Mouse (Mus musculus) heart, postnatal 4 days (tissue): ENCODE data around the gene Stpg1. TPM values are rescaled to one million over a fixed set of nuclear protein-coding genes. Genes with fewer than 3 reads are reported as not detected.

Experiments used
- DNase-seq: peaks from one replicate; pipeline ENCODE4 v3.0.0; 2021
- total RNA-seq, 2 experiments: library from RNA; stranded (reverse); gene quantifications; 2 replicates each; pipeline ENCODE4 v1.2.3; 2021

Gene Stpg1
- total RNA-seq, 2 experiments from 2014 or later, result not detected

DNA sequence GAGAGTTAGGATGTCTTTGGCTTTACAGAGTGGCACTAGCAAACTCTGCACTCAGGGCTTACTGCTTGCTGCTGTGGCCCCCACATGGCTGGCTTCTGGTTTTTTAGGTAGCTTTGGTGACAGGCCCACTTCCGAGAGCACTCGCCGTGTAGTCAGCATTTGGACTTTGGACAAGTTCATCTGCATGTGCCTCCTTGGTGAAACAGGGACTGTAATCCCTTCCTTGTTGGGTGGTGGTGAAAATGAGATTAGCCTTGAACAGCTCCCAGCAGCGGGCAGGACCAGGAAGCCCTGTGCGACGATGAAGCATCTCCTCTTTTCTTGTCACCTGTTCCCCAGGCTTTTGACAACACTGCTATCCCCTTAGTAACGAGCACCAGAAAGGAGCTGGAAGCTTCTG is 19.3 kb downstream of the Stpg1 start:
- no peak for DNase-seq

DNA sequence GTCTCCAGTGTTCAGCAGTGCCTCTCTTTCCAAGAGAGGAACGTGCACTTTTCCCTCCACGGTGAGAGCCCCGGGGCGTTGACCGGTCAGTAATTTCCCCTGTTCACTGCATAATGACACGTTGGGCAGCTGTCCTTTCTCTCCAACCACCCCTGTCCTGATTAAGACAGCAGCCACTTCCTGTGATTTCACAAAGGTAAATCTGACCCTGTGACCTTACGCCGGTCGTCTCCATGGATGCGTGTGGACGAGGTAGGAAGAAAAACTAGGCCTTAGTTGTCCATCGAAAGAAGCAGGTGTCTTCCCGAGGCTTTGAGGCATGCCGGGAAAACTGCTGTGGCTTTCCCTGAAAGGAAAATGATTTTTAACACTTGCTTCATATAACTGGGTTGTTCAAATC is 20.3 kb downstream of the Stpg1 start:
- DNase-seq, result no peak

DNA sequence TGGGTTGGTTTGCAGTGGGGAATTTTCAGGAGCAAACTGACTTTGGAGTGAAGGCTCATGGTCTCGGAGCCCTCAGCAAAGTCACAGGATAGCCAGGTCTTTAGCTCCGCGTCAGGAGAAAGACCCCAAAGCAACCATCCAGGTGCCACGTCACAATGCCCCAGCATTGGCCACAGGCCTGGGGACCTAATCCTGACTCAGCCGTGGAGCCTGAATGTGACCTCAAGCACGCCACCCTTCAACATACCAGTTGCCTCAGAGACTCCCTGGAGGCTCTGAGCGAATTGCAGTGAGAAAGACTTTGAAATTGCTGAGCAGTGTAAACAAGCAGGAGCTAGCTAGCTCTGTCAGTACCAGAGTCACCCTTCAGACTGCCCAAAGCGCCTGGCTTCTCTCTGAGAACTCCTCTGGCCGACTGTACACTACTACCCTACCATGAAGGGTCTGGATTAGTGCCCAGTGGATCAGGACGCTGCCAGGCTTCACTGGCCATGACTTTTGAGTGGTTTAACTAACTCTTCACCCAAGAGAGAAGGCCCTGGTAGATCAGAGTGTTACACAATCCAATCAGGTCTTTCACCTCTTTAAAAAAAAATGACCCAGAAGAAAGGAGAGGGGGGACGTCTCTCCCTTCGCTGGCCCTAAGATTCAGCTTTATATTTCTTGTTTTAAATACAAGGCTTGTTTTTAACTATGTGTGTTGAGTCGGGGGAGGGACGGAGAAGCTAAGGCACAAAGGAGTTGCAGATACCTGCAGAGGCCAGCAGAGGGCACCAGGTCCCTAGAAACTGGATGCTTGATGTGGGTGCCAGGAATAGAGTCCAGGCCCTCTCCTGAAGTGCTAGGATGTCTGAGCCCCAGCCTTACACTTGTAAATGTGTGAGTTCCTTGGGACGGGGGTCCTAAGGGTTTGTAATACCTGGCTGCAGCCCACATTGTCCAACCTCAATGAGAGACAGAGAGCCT is 22.0 kb downstream of the Stpg1 start:
- peak; percentile 72 for DNase-seq

DNA sequence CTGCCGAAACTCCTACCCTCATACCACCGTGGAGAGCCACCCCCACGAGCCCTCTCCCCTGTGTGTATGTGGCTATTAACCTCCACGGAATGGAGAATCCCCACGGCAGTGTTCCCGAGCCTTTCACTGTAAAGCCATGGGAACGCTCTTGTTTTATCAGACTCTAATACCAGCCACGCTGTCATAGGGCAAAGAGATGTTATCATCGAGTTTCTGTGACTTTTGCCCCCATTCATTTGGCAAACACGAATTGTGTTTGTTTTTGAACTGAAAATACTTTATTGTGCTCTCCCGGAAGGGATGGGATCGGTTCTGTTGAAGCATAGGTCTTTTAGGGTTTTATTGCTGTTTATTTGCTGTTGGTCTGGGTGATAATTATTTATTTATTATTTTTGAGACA is 23.5 kb downstream of the Stpg1 start:
- no peak for DNase-seq

DNA sequence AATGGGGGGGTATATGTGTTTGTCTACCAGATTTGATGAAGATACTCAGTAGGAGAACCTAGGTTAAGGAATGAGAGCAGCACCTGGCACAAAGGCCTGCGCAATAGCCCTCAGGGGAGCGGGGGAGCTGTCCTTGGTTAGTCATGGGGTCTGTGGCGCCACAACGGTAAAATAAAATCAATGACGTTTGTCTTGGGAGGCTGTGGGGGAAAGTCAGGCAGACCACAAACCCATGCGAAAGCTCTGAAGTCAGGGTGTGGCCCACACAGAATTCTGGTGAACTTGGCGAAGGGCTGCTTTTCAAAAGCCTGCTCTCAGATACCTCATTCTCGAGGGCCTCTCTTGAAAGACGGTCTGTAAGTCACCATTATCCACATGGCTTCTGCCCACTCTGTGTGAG is 25.8 kb downstream of the Stpg1 start:
- DNase-seq, result no peak

DNA sequence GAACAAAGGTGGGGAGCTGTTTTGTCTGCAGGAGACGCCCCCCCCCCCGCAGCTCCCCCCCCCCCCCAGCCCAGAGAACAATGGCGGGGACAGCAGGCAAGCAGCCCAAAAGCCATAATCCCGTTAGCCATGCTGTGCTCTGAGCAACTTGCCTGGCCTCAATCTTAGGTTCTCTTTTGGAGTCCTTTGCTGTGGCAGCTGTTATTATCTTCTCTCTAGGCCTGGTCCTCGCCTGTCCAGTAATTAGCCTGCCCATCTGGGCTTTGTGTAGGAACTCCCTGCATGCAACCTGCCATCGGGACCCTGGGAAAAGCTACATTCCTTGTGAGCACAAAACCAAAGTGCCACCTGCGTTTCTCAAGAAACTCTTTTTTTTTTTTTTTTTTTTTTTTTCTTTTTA is 29.3 kb downstream of the Stpg1 start:
- no peak for DNase-seq

DNA sequence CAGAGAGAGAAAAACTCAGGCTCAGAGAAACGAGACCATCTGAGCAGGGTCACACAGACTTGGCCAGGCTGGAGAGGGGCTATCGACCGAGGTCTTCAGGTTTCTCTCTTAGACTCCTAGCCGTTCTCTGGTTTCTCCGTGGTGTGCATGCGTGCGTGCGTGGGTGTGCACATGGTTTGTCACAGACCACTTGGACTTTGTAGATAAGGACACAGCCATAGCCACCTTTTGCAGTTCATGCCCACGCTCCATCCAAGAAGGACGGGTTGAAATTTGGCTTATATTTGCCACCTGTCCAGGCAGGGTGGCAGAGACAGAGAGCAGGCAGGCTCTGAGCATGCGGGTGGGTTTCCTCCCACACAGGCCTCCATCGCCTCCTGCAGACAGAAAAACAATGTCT is 30.5 kb downstream of the Stpg1 start:
- no peak for DNase-seq

DNA sequence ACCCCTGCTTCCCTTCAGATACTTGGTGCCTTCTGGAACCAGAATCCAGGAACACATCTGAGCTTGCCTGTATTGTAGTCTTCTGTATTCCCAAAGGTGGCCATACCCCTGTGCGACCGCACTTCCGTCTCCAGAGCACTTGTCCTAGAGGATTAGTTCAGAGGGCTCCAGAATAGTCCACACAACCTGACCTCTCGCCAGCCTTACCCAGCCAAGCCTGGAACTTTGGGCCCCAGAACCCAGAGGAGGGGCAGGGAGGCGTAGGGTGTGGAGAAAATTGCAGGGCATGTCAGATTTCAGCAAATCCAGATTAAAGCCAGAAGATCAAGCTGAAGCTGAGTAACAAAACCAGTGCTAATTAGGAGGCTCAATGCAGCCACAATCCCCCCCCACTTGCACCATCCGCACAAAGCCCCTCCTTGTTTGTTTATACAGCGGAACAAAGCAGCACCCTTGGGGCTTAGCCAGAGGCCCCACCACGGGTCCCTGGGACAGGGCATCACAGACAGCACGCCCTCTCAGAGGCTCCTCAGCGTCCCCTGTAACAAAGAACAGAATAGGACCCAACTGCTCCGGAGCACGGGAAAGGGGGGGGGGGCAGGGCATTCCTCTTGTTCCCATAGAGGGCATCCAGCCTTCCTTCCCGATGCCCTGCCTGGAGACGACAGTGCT is 31.6 kb downstream of the Stpg1 start:
- DNase-seq, result no peak

DNA sequence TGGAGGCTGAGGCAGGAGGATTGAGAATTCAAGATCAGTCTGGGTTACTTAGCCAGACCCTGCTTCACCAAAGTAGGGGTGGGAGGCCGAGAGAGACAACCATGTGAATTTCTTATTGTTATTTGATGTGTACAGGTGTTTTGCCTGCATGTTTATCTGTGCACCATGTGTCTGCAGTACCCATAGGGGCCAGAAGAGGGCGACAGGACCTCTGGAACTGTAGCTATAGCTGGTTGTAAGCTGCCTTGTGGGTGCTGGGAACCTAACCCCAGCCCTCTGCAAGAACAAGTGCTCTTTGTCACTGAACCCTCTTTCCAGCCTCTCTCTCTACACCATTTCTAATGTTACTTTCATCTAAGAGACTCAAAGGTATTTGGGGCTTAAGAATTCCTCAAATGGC is 35.7 kb downstream of the Stpg1 start:
- no peak for DNase-seq

DNA sequence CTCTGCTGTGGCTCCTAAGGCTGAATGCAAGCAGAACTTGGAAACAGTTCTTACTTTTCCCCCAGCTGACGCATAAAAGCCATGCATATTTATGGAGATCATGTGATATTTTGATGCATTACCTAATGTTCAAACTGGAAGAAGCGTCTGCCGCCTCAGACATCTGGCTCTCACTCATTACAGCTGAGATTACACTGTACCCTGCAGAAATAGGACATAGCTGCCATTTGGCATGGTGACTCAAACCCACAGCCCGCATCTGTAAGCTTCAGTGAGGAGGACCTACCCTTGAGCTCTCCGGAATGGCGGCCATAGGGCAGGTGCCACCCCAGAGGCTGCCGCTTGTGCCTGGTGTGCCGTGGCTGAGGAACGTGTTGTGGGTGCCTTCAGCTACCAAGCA is 36.6 kb downstream of the Stpg1 start:
- DNase-seq, result no peak

DNA sequence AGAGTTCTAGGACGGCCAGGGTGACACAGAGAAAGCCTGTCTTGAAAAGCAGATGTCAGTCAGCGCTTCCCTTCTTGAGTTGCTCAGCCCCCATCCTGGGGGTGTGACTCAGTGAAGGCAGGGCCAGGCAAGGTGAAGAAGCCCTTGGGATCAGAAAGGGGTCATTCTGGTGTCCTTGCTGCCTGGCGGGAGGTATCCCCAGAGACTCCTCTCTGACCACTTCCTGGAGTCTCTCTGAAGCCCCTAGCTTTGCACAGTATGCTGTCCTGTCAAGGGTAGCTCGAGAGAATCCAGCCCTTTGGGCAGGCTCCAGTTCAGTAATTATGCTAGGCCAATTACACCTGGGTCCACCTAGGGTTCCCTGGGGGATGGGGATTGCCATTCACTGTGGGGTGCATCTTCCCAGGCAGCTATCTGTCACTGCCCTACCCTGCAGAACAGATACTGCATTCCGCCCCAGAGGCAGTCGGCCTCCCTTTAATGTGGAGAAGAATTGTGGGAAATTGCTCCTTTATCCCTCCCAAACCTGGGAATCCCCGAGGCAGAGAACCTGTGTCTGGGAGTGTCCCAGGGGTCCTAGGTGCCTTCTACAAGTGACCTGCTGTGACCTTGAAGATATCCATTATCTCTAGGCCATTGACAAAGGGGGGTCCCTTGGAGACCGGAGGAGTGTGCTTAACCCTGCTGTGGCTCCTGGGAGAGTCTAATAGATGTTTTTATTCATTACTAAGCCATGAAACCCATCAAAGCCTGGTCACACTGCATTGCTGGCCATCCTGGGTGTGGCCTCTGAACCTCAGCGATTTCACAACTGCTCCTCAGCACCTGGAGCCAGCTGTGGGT is 37.4 kb downstream of the Stpg1 start:
- DNase-seq, result no peak

DNA sequence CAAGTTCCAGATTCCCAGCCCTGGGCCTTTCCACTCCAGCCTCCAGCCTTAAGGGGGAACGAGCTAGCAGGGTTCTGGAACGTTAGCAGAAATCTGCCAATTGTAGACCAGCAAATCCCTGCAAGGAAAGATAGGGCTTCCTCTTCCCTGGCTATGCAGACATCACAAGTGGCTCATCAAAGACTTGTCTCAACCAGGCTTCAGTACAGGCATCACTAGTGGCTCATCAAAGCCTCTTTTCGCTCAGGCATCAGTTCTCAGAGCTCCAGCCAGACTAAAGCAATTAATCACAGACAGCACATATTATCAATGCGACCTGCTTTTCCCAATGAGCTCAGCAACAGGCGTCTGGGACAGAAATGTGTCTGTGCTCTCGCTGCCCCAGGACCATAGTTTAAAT is 38.4 kb downstream of the Stpg1 start:
- DNase-seq, result no peak

DNA sequence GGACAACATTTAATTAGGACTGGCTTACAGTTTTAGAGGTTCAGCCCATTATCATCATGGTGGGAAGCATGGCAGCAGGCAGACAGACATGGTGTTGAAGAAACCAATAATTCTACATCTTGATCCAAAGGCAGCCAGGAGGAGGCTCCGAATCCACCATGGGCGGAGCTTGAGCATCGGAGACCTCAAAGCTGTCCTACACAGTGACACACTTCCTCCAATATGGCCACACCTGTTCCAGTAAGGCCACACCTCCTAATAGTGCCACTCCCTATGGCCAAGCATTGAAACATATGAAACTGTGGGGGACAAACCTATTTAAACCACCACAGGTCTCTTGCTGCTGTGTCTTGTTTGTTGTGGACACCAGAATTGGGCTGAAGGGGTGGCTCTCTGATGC is 40.4 kb downstream of the Stpg1 start:
- DNase-seq, result no peak

DNA sequence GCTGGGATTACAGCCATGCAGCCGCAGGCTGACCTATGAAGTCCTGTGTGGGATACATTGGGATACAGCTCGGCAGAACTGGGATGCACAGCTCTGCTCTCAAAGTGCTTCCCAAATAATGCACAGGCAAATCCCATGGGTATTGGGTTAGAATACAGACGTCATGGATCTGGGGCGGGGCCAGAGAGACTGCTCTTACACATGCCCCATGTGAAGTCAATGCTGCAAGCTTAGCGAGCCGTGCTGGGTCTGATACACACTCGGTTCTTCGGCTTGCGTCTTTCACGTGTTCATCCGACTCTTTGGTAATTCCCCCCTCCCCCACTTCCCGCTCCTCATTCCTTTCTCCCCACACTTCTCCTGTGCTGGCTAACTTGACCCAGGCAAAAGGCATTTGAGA is 44.5 kb downstream of the Stpg1 start:
- DNase-seq, result no peak

DNA sequence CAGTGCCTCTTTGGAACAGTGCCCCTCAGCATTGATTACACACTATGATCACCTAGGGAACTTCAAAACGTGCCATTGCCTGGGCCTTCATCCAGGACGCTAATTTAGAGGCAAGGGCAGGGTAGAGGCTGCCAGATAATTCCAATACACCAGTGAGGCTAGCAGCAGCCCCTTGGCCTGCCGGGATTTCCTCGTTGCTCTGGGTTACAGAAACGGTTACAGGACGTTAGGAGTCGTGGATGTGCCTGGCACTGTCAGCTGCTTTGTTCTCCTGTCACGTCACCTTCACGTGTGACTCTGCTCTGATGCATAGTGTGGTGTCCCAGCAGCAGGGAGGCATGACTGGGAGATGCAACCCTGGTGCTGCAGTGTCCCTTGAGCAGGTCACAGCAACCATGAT is 45.5 kb downstream of the Stpg1 start:
- DNase-seq, result no peak

DNA sequence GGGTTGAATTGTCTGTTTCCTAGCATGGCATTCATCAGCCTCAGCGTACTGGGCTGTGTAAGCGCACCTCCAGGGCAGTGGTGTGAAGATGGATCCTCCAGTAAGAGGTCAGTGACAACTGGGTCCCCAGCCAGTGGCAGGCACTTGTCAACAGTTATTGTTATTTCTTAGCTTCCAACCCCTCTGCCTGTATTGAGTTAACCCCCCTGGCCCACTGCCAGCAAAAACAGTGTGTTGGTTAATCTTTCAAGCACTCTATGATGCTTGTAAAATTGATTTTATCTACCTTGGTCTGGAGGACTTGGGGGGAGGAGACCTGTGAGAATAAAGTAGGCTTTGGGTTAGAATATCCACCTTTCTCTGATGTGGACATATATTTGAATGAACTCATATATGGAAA is 49.7 kb downstream of the Stpg1 start:
- no peak for DNase-seq

DNA sequence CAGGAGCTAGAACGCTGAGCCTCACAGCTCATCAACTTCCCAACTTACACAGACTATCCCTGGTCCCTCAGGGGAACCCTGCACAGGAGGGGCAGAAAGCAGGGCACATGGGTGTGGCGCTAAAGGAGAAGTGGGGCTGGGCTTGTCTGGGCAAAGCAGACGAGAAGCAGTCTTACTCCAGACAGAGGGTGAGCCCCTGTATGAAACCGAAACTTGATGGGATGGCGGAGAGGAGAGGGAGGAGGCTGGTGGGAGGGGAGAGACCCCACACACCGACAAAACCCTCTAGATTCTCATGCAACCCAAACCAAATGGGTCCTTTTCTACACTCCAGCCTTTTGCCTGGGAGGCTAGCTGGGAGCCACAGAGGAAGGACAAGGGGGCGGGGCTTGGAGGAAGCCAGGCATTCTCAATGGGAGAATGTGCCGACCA is 50.5 kb downstream of the Stpg1 start:
- DNase-seq, result no peak

DNA sequence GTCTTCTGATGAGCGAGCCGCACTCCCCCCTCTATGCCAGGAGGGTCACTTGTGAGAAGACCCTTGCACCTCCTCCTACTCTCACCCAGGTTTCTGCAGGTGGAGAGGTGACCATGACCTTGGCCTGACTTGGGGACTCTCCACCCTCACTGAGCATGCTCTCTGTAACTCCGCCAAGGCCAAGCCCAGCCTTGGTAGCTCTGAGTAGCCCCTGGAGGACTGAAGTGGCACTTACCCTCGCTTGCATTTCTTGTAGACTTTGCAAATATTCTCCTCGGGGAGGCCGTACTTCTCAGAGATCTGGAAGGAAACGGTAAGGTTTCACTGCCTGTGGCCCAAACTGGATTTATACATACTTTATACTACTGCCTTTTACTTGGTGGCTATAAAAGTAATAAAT is 51.4 kb downstream of the Stpg1 start:
- no peak for DNase-seq

DNA sequence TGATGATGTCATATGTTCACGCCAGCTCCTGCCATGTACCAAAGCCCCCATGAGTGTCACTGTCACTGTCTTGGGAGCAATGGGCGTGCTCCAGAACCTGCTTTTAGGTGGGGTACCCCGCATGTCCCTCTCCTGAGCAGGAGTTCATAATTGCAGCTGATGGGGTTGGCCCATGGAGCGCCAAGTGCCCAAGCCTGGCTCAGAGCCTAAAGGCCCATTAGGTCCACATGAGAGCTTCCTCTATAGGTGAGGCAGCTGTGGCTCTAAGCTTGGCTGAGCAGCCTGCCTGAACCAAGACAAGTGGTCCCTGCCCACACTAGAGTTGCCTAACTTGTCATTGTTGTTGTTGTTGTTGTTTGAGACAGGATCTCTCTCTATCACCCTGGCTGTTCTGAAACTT is 52.2 kb downstream of the Stpg1 start:
- DNase-seq, result no peak

DNA sequence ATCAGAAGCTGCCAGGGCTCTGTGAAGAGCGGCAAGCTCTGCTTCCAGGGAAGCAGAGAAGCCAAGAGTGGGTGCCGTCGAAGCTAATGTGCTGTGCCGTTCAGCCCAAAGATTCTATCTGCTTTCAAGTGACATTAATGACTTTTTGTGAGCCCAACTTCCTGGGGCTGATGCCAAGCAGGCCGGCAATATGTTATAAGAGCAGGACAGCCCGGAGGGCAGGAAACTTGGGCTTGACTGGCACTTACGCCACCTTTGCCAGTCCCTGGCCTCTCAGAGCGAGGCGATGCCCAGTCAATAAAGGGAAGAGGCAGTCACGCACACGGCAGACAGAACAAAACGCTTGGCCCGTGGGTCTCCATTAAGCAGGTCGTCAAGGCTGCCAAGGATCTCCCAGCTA is 53.0 kb downstream of the Stpg1 start:
- no peak for DNase-seq

DNA sequence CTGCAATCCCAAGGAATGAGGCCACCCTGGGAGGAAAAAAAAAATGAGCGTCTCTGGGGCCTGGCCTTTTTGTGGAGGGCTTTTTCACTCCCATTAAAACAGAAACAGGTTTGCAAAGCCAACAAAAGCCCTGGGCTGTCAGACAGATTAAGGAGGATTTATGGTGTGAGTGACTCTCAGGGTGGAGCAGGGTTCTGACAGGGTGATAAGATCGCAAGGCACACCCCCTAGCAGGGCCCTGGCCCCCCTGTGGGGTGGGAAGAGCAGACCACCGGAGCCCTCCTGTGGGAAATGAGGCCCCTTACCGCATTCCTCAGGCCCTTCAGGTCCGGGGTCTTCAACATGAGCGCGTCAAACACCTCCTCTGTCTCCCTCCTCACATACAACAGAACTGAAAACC is 53.5 kb downstream of the Stpg1 start:
- no peak for DNase-seq

DNA sequence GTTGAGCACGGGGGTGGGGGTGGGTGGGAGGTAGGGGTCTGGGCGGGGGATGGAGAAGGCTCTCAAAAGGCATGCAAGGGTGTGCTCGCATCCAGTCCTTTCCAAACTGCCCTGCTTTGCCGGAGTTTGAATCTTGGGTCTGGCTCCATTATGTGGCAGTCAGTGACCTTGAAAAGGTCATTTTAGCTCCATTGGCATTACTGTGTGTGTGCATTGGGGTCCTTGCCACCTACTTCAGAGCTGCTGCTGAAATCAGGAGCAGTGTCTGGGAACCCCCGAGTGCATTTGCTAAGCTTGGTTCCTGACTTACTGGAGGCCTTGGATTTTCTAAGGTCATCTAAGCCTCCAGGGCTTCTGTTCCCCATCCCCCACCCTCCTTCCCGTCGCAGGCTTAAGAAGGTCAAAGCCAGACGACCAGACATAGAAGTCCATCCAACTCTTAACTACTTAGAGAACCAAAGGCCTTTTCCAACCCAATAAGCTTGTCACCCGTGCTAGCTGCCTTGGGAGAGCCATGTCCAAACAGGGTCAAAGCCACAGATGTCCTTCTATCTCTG is 54.0 kb downstream of the Stpg1 start:
- DNase-seq, result no peak

DNA sequence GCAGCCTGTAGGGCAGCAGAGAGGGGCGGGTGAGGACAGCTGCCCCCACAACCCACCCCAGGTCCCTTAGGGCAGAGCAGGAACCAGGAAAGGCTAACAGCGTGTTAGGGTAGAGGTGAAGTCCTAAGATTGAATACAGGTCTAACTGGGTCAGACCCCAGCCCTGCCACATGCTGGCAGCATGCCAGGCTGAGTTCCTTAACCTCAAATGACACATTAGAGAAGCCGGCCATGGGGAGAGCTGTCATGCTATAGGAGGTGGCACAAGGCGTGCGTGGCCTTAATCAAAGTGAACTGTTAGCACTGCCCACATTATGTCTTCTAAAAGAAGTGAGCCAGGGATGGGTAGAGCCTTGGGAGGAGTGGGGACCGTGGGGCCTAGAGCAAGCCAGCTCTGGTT is 54.7 kb downstream of the Stpg1 start:
- no peak for DNase-seq
